Mouse (Mus musculus) neural tube, embryonic 11.5 days (tissue): ENCODE measurements at regions not wholly inside any gene's neighbourhood (a gene's known extent, or its start where the extent isn't known, plus 50 kb on each side); places are given as distances from the start of the nearest gene placed in this dataset.

ENCODE experiments used
- ATAC-seq: fragments of 200-750 bp; cut with Nextera tagmentation; 2 replicates; pipeline ENCODE4 v1.8.0; 2017; ENCODE audit warnings: moderate number of reproducible peaks, mild to moderate bottlenecking, moderate TSS enrichment, moderate library complexity; ENCODE audit not compliant: insufficient read depth, low FRiP score, low TSS enrichment
- DNase-seq: peaks from one replicate; pipeline ENCODE4 v3.0.0-alpha.2; 2015; ENCODE audit warnings: low spot score
- H3K27ac ChIP-seq: fragments of 300-500 bp; sonication (generic); 2 replicates; pipeline ENCODE4 v1.5.1; 2014; ENCODE audit warnings: low read depth, mild to moderate bottlenecking, low read length
- H3K27me3 ChIP-seq: fragments of 300-500 bp; sonication (generic); 2 replicates; pipeline ENCODE4 v1.6.1; 2014; ENCODE audit warnings: mild to moderate bottlenecking, low read length, mixed read lengths; ENCODE audit not compliant: control insufficient read depth, insufficient read depth
- H3K36me3 ChIP-seq: fragments of 300-500 bp; sonication (generic); 2 replicates; pipeline ENCODE4 v1.6.1; 2014; ENCODE audit warnings: mild to moderate bottlenecking, low read length, moderate library complexity, mixed read lengths; ENCODE audit not compliant: control insufficient read depth, insufficient read depth
- H3K4me1 ChIP-seq: fragments of 300-500 bp; sonication (generic); 2 replicates; pipeline ENCODE4 v1.6.1; 2014; ENCODE audit warnings: low read length, mixed read lengths; ENCODE audit not compliant: control insufficient read depth, insufficient read depth
- H3K4me2 ChIP-seq: fragments of 300-500 bp; sonication (generic); 2 replicates; pipeline ENCODE4 v1.6.1; 2014; ENCODE audit warnings: low read depth, mild to moderate bottlenecking, moderate library complexity
- H3K4me3 ChIP-seq: fragments of 300-500 bp; sonication (generic); 2 replicates; pipeline ENCODE4 v1.5.1; 2014; ENCODE audit warnings: low read depth, low read length
- H3K9ac ChIP-seq: fragments of 300-500 bp; sonication (generic); 2 replicates; pipeline ENCODE4 v1.6.1; 2014; ENCODE audit warnings: mild to moderate bottlenecking, low read length
- H3K9me3 ChIP-seq: fragments of 300-500 bp; sonication (generic); 2 replicates; pipeline ENCODE4 v1.6.1; 2016; ENCODE audit warnings: low read length; ENCODE audit not compliant: control insufficient read depth
- WGBS: fragments of 180-500 bp; shearing (Covaris S2); extraction: QIAGEN DNeasy Blood & Tissue Kit; methylation state at CpG from one replicate; pipeline ENCODE4 v1.1.7; 2014; 5-methylcytosine and 5-hydroxymethylcytosine counted together

GRCm38 (mm10) chr17:75917020-75917419 is 365.3 kb upstream of the Fam98a start:
- Histone ChIP-seq H3K4me1 (no peaks in the 10 kb centered on the region), H3K4me3 (no peak overlapping the region), H3K4me2 (no peak overlapping the region), H3K9ac (no peak overlapping the region), H3K36me3 (no peaks in the 10 kb centered on the region), H3K9me3 (no peaks in the 10 kb centered on the region), H3K27me3 (no peaks in the 10 kb centered on the region), H3K27ac (no peak overlapping the region)
- no peak for DNase-seq
- 83% methylated on average over 4 of the region's 4 CpGs for WGBS
- ATAC-seq, result no peak

DNA sequence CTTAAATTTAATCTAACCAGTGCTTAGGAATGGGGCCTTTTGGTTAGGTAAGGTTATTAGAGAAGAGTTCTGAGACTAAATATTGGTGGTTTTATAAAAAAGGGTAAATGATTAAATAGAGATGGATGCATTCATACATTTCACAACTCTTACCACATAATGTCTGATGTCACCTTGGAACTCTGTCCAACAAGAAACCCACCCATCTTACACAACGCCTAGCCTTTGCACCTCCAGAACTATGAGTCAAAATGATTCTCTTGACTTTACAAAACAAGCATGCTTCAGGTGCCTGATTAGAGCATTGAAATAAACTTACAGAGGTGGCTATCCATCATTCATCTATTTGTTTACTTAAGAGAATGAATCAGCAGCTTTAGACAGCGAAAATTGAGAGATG is 364.8 kb upstream of the Fam98a start:
- ATAC-seq, result no peak
- Histone ChIP-seq H3K27me3 (no peaks in the 10 kb centered on the region), H3K4me3 (no peak overlapping the region), H3K27ac (no peak overlapping the region), H3K4me1 (no peaks in the 10 kb centered on the region), H3K36me3 (no peaks in the 10 kb centered on the region), H3K9ac (no peak overlapping the region), H3K4me2 (no peak overlapping the region), H3K9me3 (no peaks in the 10 kb centered on the region)
- WGBS, result 91% methylated on average over 2 of the region's 2 CpGs
- DNase-seq, result no peak

- no peaks in the 10 kb centered on the region for H3K9me3 ChIP-seq
- H3K36me3 ChIP-seq, result no peaks in the 10 kb centered on the region
- H3K4me1 ChIP-seq, result no peaks in the 10 kb centered on the region
- no peak for DNase-seq
- no peak overlapping the region for H3K4me2 ChIP-seq
- no peak overlapping the region for H3K27ac ChIP-seq
- no peaks in the 10 kb centered on the region for H3K27me3 ChIP-seq
- H3K9ac ChIP-seq, result no peak overlapping the region
- ATAC-seq, result no peak
- 91% methylated on average over 1 of the region's 1 CpGs for WGBS
- no peak overlapping the region for H3K4me3 ChIP-seq
Observed at GRCm38 (mm10) chr17:75915256-75915655, 363.5 kb upstream of the Fam98a start.

- Histone ChIP-seq H3K27me3 (no peaks in the 10 kb centered on the region), H3K36me3 (no peaks in the 10 kb centered on the region), H3K4me1 (no peaks in the 10 kb centered on the region), H3K9me3 (no peaks in the 10 kb centered on the region), H3K4me2 (no peak overlapping the region), H3K4me3 (no peak overlapping the region), H3K27ac (no peak overlapping the region), H3K9ac (no peak overlapping the region)
- ATAC-seq, result peak; percentile 41; the same call in 1 of the 2 replicates
- 76% methylated on average over 3 of the region's 3 CpGs for WGBS
- no peak for DNase-seq
Observed at GRCm38 (mm10) chr17:75907085-75907484, 355.3 kb upstream of the Fam98a start.

DNA sequence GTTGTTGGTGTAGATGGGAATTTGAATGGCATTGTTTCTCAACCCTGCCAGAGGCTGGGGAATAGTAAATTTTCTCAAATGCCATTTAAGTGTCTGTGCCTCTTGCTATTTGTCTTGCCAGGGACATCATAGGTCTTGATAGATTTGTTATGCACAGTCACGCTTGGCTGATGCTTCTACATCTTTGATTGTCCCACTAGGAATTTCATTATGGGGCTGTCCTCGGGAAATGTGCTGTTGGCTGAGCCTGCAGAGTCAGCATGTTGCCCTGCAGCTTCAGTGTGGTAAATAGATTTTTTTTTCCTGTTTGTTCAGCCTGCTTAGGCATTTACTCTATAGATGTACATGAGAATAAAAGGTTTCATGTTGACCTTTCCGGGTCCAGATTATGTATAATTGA is 354.9 kb upstream of the Fam98a start:
- DNase-seq (peak; percentile 17), ATAC-seq (peak; percentile 75)
- H3K4me1 ChIP-seq, result no peaks in the 10 kb centered on the region
- H3K4me2 ChIP-seq, result no peak overlapping the region
- 47% methylated on average over 3 of the region's 3 CpGs for WGBS
- no peaks in the 10 kb centered on the region for H3K36me3 ChIP-seq
- no peaks in the 10 kb centered on the region for H3K27me3 ChIP-seq
- no peak overlapping the region for H3K9ac ChIP-seq
- no peaks in the 10 kb centered on the region for H3K9me3 ChIP-seq
- H3K4me3 ChIP-seq, result no peak overlapping the region
- H3K27ac ChIP-seq, result no peak overlapping the region

DNA sequence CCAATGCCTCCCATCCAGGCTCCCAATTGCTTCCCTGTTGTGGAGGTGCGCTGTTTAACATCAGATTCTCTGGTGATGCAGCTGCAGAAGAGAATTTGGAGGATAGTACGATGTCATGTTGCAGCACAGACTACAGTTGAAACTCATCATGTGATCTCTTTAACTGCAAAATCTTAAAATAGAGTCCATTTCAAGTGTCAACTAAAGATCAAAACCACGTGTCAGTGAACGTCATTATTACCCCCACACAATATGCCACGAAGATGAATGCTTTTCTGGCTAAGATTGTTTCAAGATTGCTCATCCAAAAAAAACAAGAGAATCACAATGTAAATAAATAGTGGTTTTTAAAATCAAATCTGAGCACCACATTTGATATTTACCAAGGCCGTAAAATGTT is 343.7 kb upstream of the Fam98a start:
- no peaks in the 10 kb centered on the region for H3K27me3 ChIP-seq
- no peak overlapping the region for H3K27ac ChIP-seq
- 91% methylated on average over 6 of the region's 6 CpGs for WGBS
- DNase-seq, result no peak
- H3K36me3 ChIP-seq, result no peaks in the 10 kb centered on the region
- no peak overlapping the region for H3K4me3 ChIP-seq
- H3K4me2 ChIP-seq, result no peak overlapping the region
- no peak for ATAC-seq
- H3K4me1 ChIP-seq, result no peaks in the 10 kb centered on the region
- H3K9ac ChIP-seq, result no peak overlapping the region
- no peaks in the 10 kb centered on the region for H3K9me3 ChIP-seq

DNA sequence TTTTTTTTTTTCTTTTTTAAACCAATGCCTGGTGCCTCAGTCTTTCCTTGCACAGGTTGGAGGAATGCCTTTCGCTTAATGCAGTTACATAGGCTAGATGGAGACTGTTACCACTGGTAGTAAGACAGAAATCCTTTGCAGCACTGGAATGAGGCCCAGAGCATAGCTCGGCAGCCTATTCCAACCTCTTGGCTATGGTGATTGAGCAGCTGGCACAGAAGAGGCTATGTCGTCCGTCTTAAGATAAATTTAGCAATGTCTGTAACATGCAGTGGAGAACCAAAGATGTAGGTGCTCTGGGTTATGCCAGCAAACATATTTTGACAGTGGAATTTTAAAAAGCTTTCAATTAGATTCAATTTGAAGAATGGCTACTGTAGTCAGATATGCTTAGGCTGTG is 343.2 kb upstream of the Fam98a start:
- DNase-seq (no peak), ATAC-seq (no peak)
- no peak overlapping the region for H3K9ac ChIP-seq
- no peaks in the 10 kb centered on the region for H3K36me3 ChIP-seq
- H3K27me3 ChIP-seq, result no peaks in the 10 kb centered on the region
- no peak overlapping the region for H3K4me3 ChIP-seq
- H3K4me1 ChIP-seq, result no peaks in the 10 kb centered on the region
- no peak overlapping the region for H3K4me2 ChIP-seq
- H3K27ac ChIP-seq, result no peak overlapping the region
- 87% methylated on average over 4 of the region's 4 CpGs for WGBS
- H3K9me3 ChIP-seq, result no peaks in the 10 kb centered on the region

- H3K36me3 ChIP-seq, result no peaks in the 10 kb centered on the region
- no peaks in the 10 kb centered on the region for H3K4me1 ChIP-seq
- WGBS, result 19% methylated on average over 1 of the region's 1 CpGs
- no peak overlapping the region for H3K4me2 ChIP-seq
- ATAC-seq (no peak), DNase-seq (no peak)
- no peaks in the 10 kb centered on the region for H3K27me3 ChIP-seq
- H3K27ac ChIP-seq, result no peak overlapping the region
- no peak overlapping the region for H3K9ac ChIP-seq
- no peak overlapping the region for H3K4me3 ChIP-seq
- no peaks in the 10 kb centered on the region for H3K9me3 ChIP-seq
Observed at GRCm38 (mm10) chr17:75893559-75893958, 341.8 kb upstream of the Fam98a start.

- Histone ChIP-seq H3K27me3 (no peaks in the 10 kb centered on the region), H3K36me3 (no peaks in the 10 kb centered on the region), H3K27ac (no peak overlapping the region), H3K4me1 (no peaks in the 10 kb centered on the region), H3K9me3 (no peaks in the 10 kb centered on the region), H3K9ac (no peak overlapping the region), H3K4me3 (no peak overlapping the region), H3K4me2 (no peak overlapping the region)
- DNase-seq, result no peak
- 90% methylated on average over 4 of the region's 4 CpGs for WGBS
- ATAC-seq, result no peak
Observed at GRCm38 (mm10) chr17:75892156-75892555, 340.4 kb upstream of the Fam98a start.
